Mouse (Mus musculus): ENCODE data around the gene Gm21974. TPM values are rescaled to one million over a fixed set of nuclear protein-coding genes. Genes with fewer than 3 reads are reported as not detected.

Gm21974 gene
- not detected for total RNA-seq (2023)

GRCm38 (mm10) chr7:127895442-127895841 is at the start of gene Gm21974, which contains the start of gene Vkorc1:
Gene Gm21974 (minus strand): TSS chr7:127895454.
Gene Vkorc1 (minus strand): TSS chr7:127895617.

GRCm38 (mm10) chr7:127929923-127930322 is 34.7 kb upstream of the Gm21974 start, which contains the start of gene Prss8:
Gene Prss8 (minus strand): TSS chr7:127930104.

GRCm38 (mm10) chr7:127912190-127912871 is 17.1 kb upstream of the Gm21974 start, which contains the start of gene Kat8:
Gene Kat8 (plus strand): TSS chr7:127912516.

DNA sequence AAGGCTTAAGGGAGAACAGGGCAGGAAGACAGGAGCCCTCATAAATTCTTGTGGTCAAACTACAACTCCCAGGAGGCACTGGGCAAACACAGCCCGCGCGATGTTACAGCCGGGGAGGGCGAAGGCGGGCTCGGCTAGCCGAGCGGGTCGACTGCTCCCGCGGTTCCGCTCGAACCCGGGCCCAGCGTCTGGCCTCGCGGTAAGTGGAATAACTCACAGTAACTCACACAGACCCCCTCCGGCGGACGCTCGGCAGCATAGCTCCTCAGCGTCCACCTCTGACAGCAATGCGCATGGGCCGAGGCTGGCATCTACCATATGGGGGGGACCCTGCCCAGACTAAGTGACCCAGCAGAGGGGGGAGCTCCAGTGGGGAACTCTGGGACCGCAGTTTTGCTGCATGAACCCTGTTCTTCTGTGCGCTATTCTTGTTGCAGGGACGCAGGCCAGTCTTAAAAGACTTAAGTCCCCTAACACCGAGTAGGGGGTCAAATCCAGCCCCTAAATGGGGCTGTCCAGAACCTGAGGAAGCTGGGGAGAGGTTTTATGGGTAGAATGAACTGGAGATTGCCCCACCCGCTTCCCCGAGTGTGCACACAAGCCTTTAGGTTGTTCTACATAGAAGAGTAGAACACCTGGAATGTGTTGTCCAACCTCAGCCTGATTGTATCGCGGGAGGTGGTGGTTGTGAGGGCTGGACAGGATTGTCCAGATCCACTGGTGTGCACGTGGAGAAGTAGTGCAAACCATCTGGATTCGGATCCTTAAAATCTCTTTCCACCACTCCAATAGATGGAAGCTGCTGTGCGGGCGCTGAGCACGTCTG is 8.9 kb upstream of the Gm21974 start, which contains the start of gene Bckdk:
Gene Bckdk (plus strand): TSS at position 112 of the 826 bp plus-strand sequence.

DNA sequence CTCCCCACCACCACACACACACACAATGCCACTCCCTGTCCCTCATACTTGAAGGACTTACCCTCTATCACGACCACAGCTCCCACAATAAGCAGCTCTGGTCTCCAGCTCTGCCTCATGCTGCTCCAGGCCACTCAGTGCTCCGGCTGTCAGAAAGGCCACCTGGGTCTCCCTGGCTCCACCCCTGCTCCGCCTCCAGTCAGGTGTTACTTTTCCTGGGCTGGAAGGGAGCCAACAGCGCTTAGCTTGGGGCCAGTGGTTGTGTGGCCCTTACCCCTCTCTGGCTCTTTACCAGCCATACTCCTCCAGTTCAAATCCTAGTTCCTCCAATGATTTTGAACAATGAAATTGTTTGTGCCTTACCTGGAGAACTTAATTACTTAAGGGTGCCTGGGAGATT is 4.5 kb downstream of the Gm21974 start, which contains the start of gene Prss53:
Gene Prss53 (minus strand): TSS at position 173 of the 400 bp plus-strand sequence.

GRCm38 (mm10) chr7:127876467-127877348 is 18.5 kb downstream of the Gm21974 start, which contains the start of gene Zfp668:
Gene Zfp668 (minus strand): TSS chr7:127876828.

DNA sequence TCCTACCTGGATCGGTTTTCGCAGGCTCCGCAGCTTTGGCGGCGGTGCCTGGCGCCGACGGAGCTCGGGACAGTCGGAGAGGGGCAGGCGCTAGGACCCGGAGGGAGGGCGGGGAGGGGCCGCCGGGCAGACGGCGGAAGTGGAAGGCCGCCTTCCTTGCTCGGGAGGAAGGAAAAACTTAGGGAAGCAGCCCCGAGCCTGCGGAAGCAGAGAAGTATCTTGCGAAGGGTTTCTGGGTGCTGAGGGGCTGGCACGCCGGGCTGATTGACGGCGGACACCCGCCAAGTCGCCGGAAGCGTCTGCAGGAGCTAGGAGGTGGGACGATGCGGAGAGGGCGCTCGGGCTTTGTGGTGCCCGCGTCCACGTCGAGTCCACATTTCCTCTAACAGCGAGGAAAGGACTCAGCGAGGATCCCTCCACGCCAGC is 19.2 kb downstream of the Gm21974 start, which contains the start of gene Zfp646:
Gene Zfp646 (plus strand): TSS at position 181 of the 426 bp plus-strand sequence.

Other genes with a start within 250 kb of the Gm21974 start
- gene Bcl7c, start 186.5 kb downstream of the Gm21974 start, total RNA-seq (2023): 30.7 TPM
- not detected for gene Ctf1, start 182.7 kb downstream of the Gm21974 start, total RNA-seq (2023)
- not detected for gene Ctf2, start 163.3 kb downstream of the Gm21974 start, total RNA-seq (2023)
- gene Fbxl19, start 150.9 kb downstream of the Gm21974 start, total RNA-seq (2023): 6.9 TPM
- 10.6 TPM for gene Orai3, start 125.6 kb downstream of the Gm21974 start, total RNA-seq (2023)
- gene Setd1a, start 118.8 kb downstream of the Gm21974 start, total RNA-seq (2023): 84.5 TPM
- gene Gm49388, start 109.8 kb downstream of the Gm21974 start, total RNA-seq (2023): not detected
- gene Hsd3b7, start 94.8 kb downstream of the Gm21974 start, total RNA-seq (2023): 5.6 TPM
- gene Stx4a, start 71.2 kb downstream of the Gm21974 start, total RNA-seq (2023): 114 TPM
- not detected for gene Stx1b, start 70.9 kb downstream of the Gm21974 start, total RNA-seq (2023)
- 89.5 TPM for gene Zfp646, start 19.2 kb downstream of the Gm21974 start, total RNA-seq (2023)
- gene Zfp668, start 18.6 kb downstream of the Gm21974 start, total RNA-seq (2023): 20.5 TPM
- gene Prss53, start 4.5 kb downstream of the Gm21974 start, total RNA-seq (2023): 0.44 TPM
- gene Vkorc1, start 163 bp upstream of the Gm21974 start, total RNA-seq (2023): 15.3 TPM
- 36.7 TPM for gene Bckdk, start 8.6 kb upstream of the Gm21974 start, total RNA-seq (2023)
- 37.3 TPM for gene Kat8, start 17.1 kb upstream of the Gm21974 start, total RNA-seq (2023)
- gene Prss8, start 34.6 kb upstream of the Gm21974 start, total RNA-seq (2023): not detected
- gene Prss36, start 51.3 kb upstream of the Gm21974 start, total RNA-seq (2023): 1.4 TPM
- gene Fus, start 72.0 kb upstream of the Gm21974 start, total RNA-seq (2023): 865 TPM
- 60.1 TPM for gene Pycard, start 98.4 kb upstream of the Gm21974 start, total RNA-seq (2023)
- gene Trim72, start 108.5 kb upstream of the Gm21974 start, total RNA-seq (2023): 2.4 TPM
- gene Itgam, start 167.2 kb upstream of the Gm21974 start, total RNA-seq (2023): 4.8 TPM
- not detected for gene Gm49368, start 167.2 kb upstream of the Gm21974 start, total RNA-seq (2023)
- 3.6 TPM for gene Itgax, start 234.1 kb upstream of the Gm21974 start, total RNA-seq (2023)